8 mouse cellular contexts compared by ENCODE assay signal in the genomic region with DNA sequence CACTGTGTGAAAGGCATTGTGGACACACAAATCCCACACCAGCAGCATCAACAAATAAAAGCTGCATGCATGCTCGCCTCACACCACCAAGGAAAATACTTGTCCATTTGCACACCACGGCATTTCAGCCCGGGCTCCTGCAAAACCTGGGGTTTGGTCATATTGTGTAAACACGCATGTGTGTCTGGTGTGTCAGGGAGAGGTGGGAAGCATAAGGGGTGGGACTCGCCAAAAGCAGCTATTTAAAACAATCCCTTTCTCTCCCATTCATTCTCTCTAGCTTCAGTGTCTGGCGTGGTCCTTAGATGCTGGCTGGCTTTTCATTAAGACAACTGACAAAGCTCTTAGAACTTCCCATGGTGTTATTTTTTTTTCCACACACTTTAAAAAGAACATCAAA. TPM values are rescaled to one million over a fixed set of nuclear protein-coding genes. Genes with fewer than 3 reads are reported as not detected.
DNase-seq lines count a peak whose midpoint lies in the region; ATAC-seq and TF ChIP-seq lines count a peak whose summit lies in the region.

No protein-coding gene starts in this region.

- no peak for ATAC-seq in kidney, postnatal 0 days (replicated peaks; ENCODE audit: low FRiP score, low read depth)
- 0 out of 2 replicates have a peak, but pooled peaks have one; percentile 8 for ATAC-seq in hindbrain, embryonic 12.5 days (ENCODE audit: low FRiP score)

- H3K9me3 ChIP-seq in kidney, postnatal 0 days (replicated peaks; ENCODE audit: low read length): no peaks in the 10 kb centered on the region
- no peaks in the 10 kb centered on the region for H3K9me3 ChIP-seq in hindbrain, embryonic 12.5 days (replicated peaks)
- no peaks in the 10 kb centered on the region for H3K9me3 ChIP-seq in midbrain, embryonic 10.5 days (replicated peaks)

- H3K36me3 ChIP-seq in kidney, postnatal 0 days (ENCODE audit: insufficient read depth, low read length): no peaks in the 10 kb centered on the region
- H3K36me3 ChIP-seq in hindbrain, embryonic 12.5 days: 0 out of 2 replicates have a peak, but pooled peaks cover 2% of the 10 kb centered on the region
- peaks cover 7% of the 10 kb centered on the region for H3K36me3 ChIP-seq in midbrain, embryonic 10.5 days

- TF ChIP-seq CTCF in kidney, postnatal 0 days (IDR thresholded peaks at IDR 0.05; ENCODE audit: low read depth): no peak

- DNase-seq in kidney, postnatal 0 days (ENCODE audit: low spot score): no peak
- no peak for DNase-seq in kidney, adult 18-20 months
- DNase-seq in cerebellum, postnatal 10 days: peak; percentile 27 to 33
- peak; percentile 40 for DNase-seq in midbrain, embryonic 10.5 days (ENCODE audit: low spot score)
- no peak for DNase-seq in gastrocnemius, postnatal 25 days
- DNase-seq in lung, postnatal 14 days: no peak
- DNase-seq in thymus, postnatal 25 days: no peak

- 0 out of 2 replicates have a peak, but pooled peaks cover 5% of the 10 kb centered on the region for H3K4me1 ChIP-seq in kidney, postnatal 0 days (replicated peaks; ENCODE audit: insufficient read depth, low read length)
- H3K4me1 ChIP-seq in hindbrain, embryonic 12.5 days: peaks cover 30% of the 10 kb centered on the region
- H3K4me1 ChIP-seq in midbrain, embryonic 10.5 days: peaks cover 32% of the 10 kb centered on the region

- H3K4me3 ChIP-seq in kidney, postnatal 0 days (replicated peaks; ENCODE audit: low read depth, low read length): no peak overlapping the region; the same call in 1 of the 2 replicates
- H3K4me3 ChIP-seq in hindbrain, embryonic 12.5 days: peak overlapping the region; percentile 88
- peak overlapping the region; percentile 86 for H3K4me3 ChIP-seq in midbrain, embryonic 10.5 days

- WGBS in kidney, postnatal 0 days: 47% methylated on average over 6 of the region's 6 CpGs
- 10% methylated on average over 6 of the region's 6 CpGs for WGBS in hindbrain, embryonic 12.5 days
- 4% methylated on average over 6 of the region's 6 CpGs for WGBS in midbrain, embryonic 10.5 days

- no peak overlapping the region for H3K27ac ChIP-seq in kidney, postnatal 0 days
- H3K27ac ChIP-seq in hindbrain, embryonic 12.5 days: peak overlapping the region; percentile 98
- H3K27ac ChIP-seq in midbrain, embryonic 10.5 days (replicated peaks): peak overlapping the region; percentile 98

- H3K27me3 ChIP-seq in kidney, postnatal 0 days (ENCODE audit: insufficient read depth, low read length): no peaks in the 10 kb centered on the region
- no peaks in the 10 kb centered on the region for H3K27me3 ChIP-seq in hindbrain, embryonic 12.5 days
- no peaks in the 10 kb centered on the region for H3K27me3 ChIP-seq in midbrain, embryonic 10.5 days (ENCODE audit: low read depth, poor library complexity, severe bottlenecking)

- no peak overlapping the region for H3K9ac ChIP-seq in kidney, postnatal 0 days (ENCODE audit: low read depth, low read length)
- H3K9ac ChIP-seq in hindbrain, embryonic 12.5 days: peak overlapping the region; percentile 94

- peak overlapping the region; percentile 99 for H3K4me2 ChIP-seq in kidney, postnatal 0 days (ENCODE audit: low read length)
- peak overlapping the region; percentile 65 for H3K4me2 ChIP-seq in hindbrain, embryonic 12.5 days (replicated peaks)

RNA-seq across cellular contexts. Expression of gene Prkar2b, which starts 1.4 kb away (rescaled TPM):
- polyA plus RNA-seq in kidney, postnatal 0 days (2015; fragmentation: Nextera tagmentation; extraction: Ambion mirVana): 13.0 and 13.8 TPM in 2 replicates
- 89.0 and 95.7 TPM in 2 replicates for polyA plus RNA-seq in hindbrain, embryonic 12.5 days (2016; fragmentation: Nextera tagmentation; extraction: Ambion mirVana)
- 36.6 and 40.0 TPM in 2 replicates for polyA plus RNA-seq in midbrain, embryonic 10.5 days (2016; fragmentation: Nextera tagmentation; extraction: Ambion mirVana)
- 10 to 100 TPM in 1 of 2 experiments, under 1 TPM in 1; 1.00 to 12.7 TPM for total RNA-seq in gastrocnemius, postnatal 25 days (2021)

Comparison
In these comparisons a context has a peak if more than half of its experiments do, and no peak if none do; other contexts are left out.
1. DNase-seq: peak in cerebellum, postnatal 10 days (2 of 2) and midbrain, embryonic 10.5 days (single experiment); none in kidney, postnatal 0 days (single experiment), kidney, adult 18-20 months (single experiment), gastrocnemius, postnatal 25 days (single experiment), lung, postnatal 14 days (single experiment) and thymus, postnatal 25 days (single experiment).